Mouse (Mus musculus): ENCODE measurements around the gene Pank4. TPM values are rescaled to one million over a fixed set of nuclear protein-coding genes. Genes with fewer than 3 reads are reported as not detected.

The Pank4 gene
- 10 to 100 TPM; 40.9 to 42.8 TPM for total RNA-seq (2021)

DNA sequence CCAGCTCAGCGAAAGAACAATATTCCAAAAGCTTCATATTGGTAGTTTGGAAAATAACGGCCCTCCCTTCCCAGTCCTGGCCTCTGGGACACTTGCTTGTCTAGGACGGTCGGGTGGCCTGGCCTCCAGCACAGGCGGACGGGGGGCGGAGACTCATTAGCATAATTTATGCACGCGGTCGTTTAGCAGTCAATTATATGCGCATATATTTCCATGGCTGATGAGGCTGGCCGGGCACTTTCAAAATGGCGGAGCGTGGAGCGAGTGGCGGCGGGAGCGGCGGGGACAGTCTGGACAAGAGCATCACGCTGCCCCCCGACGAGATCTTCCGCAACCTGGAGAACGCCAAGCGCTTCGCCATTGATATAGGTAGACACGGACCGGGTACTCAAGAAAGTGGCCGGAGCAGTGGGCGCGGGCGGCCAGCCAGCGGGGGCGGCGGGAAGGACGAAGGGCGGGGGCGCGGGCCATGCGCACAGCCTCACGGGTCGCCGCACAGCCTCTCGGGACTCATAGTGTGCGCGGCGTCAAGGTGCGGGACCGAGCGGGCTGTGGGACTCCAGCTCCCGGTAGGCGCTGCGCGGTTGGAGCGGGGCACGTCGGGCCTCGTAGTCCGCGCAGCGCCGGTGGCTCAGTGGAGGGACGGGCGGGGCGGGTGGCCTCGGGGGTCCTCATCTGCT lies at the start of gene Pank4:
Gene Pank4 (plus strand): TSS at position 223 of the 680 bp plus-strand sequence.
- intact Hi-C loops (cut with DNase I): loop anchor here (2.0 to 10.0 kb wide), 4 partner anchors 19 to 291 kb away; partner anchors contain the start of gene Pex10

DNA sequence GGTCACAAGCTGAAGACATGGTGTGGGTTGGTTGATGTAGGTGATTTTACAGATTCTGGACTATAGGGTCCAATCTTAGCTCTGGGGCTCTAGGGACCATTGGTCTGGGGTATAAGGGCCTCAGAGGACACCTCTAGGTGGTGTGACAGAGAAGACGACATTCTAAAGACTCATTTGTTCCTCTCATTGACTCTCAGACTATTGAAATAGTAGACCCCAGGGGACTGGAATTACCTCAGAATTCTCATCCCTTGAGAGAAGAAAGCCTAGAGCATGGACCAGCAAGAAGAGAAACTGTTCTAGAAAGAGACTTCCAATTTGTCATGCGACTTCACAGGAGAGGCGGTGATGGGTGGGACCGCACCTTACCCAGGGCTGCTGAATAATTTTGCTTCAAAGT lies 49.7 kb upstream of the Pank4 start:
- intact Hi-C loops (cut with DNase I): no loop called here
- DNase-seq: no peak

More for the DNA sequence above, at the start of gene Pank4:
- peak; percentile 87 to 90 for DNase-seq

DNA sequence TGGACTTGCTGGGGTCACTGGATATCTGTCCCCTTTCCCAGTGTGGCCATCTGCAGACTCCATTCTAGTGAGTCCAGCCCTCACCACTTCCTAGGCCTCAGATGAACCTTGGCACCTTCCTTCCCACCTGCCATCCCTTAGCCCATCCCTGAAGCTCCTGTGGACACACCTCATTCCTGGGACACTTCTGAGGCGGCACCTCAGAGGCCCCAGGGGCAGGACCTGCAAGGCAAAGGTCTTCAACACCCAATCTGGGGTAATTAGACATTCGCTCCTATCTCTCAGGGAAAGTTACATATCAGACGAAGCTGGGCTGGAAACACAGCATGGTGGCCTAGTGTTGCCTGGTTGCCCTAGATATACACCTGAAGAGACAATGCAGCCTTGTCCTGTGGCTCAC lies 49.2 kb upstream of the Pank4 start:
- DNase-seq: no peak
- intact Hi-C loops (cut with DNase I): no loop called here

DNA sequence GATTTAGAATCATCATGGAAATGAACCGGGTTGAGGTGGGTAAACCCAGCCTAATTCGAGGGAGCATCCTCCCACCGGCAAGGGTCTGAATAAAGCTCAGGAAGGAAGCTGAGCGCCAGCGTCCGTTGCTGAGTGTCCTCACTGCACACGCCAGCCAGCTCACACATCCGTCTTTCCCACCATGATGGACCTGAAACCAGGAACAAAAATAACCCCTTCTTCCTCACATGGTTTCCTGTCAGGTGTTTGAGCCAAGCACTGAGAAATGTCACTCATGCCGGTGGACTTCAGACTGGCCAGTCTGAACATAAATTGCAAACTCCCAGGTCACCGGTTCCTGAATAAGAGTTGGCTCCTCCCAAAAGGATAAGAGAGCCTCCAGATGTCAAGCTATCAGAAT lies 48.6 kb upstream of the Pank4 start:
- no peak for DNase-seq
- intact Hi-C loops (cut with DNase I): no loop called here

DNA sequence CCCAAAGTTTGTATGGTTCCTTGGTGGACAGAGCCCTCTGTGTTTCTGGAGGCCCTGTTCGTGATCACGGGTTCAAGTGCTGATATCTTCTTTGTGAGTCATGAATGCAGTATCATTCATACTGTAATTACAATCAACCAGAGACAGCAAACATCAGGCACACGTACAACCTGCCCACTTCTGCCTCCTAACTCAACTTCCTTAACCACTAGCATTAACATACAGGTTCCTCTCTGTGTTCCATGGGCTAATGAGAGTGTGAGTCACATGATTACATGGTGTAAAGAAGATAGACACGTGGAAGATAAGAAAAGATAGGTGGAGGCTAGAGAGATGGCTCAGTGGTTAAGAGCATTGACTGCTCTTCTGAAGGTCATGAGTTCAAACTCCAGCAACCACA lies 47.3 kb upstream of the Pank4 start:
- no peak for DNase-seq
- intact Hi-C loops (cut with DNase I): no loop called here

DNA sequence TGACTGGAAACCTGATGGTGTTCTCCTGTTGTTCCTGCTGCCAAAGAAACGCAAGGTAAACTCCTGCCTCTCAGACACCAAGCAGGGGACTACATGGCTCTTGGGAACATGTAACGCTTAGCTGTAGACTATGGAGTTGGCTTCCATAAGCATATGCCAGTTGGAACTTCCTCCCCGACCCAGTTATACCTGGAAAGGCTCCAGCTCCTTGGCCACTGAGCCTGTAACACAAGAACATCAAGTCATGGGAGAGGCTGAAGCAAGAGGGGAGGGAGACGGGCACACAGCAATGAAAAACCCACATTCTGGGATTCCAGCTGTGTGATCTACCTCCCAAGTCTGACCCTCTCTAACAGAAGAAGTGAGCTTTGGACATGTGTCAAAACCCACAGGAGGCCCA lies 41.6 kb upstream of the Pank4 start:
- intact Hi-C loops (cut with DNase I): no loop called here
- DNase-seq: no peak

DNA sequence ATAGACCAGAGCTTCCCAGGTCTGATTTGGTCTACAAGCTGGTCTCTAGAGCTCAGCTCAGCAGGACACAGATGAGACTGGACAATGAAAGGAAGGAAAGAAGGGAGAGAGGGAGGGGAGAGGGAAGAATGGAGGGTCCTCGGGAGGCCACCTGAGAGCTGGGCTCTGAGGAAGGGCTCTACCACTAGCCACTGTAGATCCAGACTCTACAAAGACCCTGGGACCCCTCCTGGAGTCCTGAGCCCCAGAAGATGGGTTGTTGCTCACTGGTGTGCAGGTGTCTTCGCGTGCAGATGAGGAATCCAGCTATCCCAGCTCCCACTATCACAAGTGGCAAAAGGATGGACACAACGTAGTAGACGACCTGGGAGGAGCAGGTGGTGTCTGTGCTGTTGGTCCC lies 41.0 kb upstream of the Pank4 start:
- no peak for DNase-seq
- intact Hi-C loops (cut with DNase I): no loop called here

DNA sequence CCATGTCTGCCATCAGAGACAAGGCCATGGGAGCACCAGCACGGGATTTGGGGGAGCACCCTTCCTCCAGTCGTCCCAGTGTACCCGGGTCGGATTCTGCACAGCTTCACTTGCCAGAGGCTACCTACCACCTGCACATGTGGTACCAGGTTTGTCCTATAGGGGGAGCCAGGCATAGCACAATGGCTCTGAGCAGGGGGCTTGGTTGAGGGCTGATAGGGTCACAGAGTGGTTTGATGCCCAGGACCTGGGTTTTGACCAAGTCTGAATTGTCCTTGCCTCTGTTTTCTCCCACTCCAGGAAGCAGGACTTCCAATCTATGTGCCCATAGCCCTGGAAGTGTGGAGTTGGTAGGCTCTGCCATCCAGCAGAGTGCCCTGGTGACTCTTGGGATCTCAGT lies 38.5 kb upstream of the Pank4 start:
- DNase-seq: peak in 1 of 2 experiments; percentile 53
- intact Hi-C loops (cut with DNase I): no loop called here

DNA sequence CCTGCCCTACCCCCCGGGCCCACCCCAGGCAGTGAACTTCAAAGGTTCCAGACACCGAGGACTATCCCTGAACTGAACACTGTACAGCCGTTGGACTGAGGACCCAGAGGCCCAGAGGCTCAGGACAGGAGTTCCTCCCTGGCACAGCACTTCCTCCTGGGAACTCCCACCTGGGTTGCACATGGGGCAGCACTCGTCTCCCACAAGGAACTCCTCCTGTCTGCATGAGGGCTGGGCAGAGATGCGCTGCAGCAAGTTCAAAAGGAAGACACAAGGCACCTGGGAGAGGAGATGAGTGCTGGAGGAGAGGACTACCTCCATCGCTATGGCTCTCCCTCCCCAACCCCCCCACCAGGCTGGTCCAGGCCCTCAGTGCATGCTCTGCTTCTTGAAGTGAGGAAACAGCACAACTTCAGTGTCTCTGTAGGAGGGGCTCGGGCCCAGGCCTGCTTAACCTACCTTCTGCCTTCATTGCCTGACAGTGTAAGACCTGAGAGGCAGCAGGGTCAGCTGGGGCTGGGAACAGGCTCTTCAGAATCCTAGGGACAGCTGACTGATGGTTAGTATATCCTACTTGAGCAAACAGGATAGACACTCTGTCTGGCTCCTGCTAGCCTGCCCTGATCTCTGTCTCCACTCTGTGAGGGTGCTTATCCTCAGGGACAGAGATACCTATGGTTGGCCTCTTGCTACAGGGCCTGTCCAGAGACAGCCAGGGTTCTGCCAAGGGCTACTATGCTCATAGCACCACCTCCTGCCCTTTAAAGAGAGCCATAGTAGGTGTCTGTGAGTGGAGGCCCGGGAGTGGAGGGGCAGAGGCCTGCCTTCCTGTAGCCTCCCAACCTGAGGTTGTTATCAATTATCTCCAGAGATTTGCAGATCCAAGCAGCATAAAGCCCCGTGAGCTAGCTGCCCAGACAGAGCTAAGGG lies 36.7 kb upstream of the Pank4 start:
- DNase-seq: no peak
- intact Hi-C loops (cut with DNase I): loop anchor here (1.0 kb wide), 1 partner anchor 17 kb away; no protein-coding TSS in a partner anchor

DNA sequence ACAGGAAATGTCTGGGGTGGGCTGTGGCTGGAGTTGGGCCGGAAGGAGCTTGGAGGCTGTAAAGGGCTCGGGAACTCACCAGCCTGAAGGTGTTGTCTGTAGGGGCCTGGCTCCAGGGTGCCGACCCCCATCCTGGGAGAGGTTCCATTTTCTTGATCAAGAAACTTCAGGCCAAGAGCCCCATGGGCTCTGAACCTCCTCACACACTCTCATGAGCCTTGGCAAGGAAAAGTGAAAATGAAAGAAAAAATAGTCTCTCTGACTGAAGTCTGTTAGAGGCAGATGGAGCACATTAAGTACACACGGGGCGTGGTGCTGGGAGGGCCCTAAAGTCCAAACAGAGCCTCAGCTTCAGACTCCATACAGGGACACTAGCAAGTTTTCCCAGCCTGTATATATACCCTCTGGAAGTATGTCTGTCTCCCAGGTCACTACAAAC lies 36.0 kb upstream of the Pank4 start:
- peak; percentile 57 to 72 for DNase-seq

DNA sequence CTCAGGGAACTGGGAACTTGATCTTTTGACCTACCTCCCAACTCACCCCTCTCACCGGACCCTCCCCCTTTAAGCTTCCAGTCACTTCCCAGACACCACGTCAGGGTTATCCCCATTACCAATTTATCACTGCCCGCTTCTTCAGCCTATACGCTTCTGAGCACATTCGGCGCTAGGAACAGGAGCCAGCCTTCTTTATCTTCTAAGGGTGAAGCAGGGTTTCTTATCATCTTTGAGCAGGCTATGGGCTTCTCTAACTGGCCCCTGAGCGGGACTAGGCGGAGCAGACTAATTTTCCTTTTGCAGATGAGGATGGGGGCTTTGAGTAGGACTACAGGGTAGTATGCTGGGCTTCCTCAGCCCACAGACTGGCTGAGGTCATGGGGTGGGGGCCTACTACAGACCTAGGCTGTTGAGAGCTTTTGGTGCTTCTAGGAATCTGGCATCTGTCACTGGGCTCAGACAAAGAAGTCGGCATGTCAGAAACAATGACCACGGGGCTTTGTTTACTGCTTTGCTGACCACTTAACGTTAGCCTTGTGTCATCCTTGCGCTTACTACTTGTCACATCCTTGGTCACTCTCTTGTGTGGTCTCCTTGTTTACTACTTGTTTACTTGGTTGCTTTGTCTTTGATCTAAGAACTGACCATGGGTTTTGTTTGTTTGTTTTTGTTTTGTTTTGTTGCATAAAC lies 35.4 kb upstream of the Pank4 start, which contains the start of gene Tnfrsf14:
Gene Tnfrsf14 (minus strand): TSS at position 169 of the 693 bp plus-strand sequence.
- no peak for DNase-seq
- intact Hi-C loops (cut with DNase I): no loop called here

More for the DNA sequence above, 36.0 kb upstream of the Pank4 start:
- intact Hi-C loops (cut with DNase I): loop anchor here (1.0 kb wide), 1 partner anchor 16 kb away; no protein-coding TSS in a partner anchor

DNA sequence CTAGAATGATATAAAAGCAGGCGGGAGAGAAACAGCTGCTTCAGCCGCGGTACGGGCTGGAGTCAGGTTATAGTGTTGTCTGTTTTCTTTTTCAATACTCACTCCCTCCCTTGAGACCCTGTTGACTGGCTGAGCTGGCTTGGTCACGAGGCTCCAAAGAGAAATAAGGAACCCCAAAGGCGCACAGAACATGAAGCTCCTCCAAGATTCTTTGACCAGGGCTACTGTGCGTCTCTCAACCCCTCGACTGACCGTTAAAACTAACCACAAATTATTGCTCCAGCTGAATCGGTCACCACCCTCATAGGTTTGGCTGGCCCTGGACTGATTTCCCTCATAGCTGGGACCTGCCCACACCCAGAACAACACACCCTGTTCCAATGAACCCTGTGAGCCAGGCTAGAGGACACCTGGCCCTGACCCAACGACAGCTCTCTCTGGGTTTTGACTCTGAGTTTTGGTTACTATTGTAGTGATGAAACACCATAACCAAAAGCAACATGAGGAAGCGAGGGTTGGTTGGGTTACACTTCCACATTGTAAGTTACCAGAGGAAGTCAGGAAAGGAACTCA lies 34.7 kb upstream of the Pank4 start:
- DNase-seq: peak; percentile 41 to 44
- intact Hi-C loops (cut with DNase I): no loop called here

DNA sequence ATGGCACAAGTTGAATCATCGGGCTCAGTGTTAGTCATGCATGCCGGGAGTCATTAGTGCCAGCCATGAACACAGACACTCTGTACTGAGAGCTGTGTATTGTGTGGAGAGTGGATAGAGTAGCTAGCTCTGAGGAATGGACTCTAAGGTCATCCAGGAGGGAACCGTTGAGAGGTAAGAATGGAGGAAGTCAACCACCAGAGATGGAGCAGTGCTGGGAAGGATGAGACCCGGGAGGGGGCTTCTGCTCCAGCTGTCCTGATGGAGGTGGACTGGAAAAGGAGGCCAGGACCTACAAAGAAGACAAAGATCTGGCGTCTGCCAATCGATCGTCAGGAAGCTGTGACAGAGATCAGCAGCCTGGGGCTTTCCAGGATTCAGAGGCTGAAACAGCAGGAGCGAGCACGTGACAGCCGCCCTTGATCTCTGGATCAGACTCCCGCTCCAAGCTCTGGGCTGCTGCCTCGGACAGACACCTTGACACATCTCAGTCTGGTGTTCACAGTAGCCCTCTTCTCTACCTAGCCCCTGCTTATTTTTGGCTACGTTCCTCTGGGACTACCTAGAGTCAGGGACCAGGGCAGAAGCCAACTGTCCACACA lies 30.5 kb upstream of the Pank4 start:
- no peak for DNase-seq
- intact Hi-C loops (cut with DNase I): no loop called here

DNA sequence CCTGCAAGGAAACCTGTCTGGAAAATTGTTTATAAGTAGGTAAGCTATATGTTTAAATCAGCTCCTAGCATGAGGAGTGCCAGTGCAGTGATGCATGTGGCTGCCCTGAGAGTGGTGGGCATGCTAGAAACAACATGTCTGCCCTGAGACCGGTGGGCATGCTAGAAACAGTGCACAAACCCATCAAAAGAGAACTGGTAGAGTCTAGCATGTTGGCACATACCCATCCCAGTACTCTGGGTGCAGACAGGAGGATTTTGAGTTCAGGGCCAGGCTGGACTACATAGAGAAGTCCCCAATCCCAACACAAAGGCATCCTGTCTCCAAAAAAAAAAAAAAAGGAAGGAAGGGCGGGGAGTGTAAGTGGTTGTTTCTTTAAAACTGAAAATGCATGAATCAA lies 29.1 kb upstream of the Pank4 start:
- no peak for DNase-seq
- intact Hi-C loops (cut with DNase I): no loop called here

DNA sequence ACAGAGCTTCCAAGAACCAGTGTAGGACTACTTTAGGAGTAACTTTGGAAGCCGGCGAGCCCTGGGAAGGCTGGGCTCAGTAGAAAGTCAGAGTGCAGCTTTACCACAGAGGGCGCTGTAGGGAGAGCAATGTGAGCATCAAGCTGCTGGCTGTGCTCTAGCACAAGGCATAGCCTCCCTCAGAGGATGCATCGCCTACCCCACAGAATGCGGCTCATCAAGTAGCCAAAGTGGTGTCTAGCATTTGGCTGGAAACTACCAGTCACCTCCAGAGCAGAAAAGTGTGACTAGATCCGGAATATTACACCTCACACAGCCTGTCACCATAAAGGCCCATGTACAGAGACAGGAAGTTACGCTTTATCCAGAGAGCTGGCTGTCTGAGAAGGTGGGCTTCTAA lies 28.1 kb upstream of the Pank4 start:
- DNase-seq: no peak
- intact Hi-C loops (cut with DNase I): no loop called here

DNA sequence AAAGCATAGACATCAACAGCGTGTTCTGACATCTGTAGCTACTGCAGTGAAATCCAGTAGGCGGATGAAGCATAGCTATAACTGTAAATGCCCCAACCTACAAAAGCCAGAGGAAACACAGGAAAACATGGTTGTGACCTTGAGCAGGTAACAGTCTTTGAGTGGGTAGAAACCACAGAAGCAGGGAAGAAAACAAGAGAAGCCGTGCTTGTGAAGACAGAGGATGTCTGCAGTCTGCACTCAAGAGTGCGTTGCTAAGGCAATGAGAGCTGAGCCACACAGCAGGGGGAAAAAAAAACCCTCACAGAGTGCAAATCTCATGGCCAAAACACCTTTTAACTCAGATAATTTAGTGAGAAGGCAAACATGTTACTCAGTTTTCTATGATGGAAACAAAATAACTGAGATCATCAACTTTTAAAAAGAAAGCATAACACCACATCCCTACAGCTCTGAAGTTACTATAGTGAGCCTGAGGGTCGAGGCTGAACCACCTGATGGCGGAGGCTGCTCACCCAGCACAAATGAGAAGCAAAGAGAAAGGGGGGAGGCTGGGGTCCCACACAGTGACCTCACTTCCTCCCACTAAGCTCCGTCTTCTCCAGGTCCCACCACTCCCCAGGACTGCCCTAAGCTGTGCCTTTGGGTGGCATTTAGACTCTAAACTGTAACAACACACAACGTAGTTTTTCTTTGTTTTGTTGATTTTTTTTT lies 27.2 kb upstream of the Pank4 start:
- intact Hi-C loops (cut with DNase I): no loop called here
- DNase-seq: no peak

DNA sequence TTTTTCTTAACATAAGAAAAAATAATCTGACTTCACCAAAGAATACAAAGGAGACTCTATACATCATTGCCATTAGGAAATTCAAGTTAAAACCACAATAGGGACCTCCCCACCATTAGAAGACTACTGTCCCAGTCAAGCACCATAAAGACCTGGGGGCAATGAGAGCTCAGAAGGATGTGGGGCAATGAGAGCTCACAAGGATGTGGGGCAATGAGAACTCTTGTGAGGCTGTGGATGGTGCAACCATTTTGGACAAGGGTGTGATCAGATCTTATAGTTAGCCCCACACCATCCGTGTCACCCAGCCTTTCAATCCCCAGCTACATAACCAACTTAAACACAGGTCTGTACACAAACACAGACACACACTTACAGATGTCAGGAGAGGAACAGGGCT lies 26.2 kb upstream of the Pank4 start:
- intact Hi-C loops (cut with DNase I): no loop called here
- DNase-seq: no peak

DNA sequence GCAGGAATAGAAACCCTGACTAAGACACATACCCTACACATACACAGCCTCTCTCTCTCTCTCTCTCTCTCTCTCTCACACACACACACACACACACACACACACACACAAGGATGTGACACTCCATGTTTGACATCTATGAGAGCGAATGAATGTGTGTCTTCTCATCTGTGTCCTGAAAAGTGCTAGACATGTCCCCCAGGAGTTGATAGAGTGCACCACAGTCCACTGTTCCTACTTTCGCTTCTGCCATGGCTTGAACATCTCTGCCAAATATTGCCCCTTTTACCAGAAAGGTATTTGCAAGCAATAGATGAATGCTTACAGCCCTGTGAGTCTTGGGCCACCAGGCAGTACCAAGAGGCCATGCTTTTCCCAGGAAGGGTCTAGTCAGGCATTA lies 23.8 kb upstream of the Pank4 start:
- DNase-seq: no peak
- intact Hi-C loops (cut with DNase I): no loop called here

DNA sequence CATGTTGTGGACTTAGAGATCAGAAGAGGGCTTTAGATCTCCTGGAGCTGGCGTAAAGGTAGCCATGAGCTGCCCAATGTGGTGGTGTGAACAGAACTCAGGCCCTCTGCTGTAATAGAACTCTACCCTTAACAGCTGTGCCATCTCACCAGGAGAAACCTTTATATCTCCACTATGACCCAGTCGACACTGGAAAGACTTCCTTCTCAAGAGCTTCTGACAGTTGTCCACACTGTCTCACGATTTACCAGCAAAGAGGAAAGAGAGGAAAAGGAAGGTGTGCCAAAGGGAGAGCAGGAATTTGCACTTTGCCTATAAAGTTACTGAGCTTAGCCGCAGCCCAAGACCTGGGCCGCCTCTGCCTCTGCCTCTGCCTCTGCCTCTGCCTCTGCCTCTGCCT lies 22.1 kb upstream of the Pank4 start:
- intact Hi-C loops (cut with DNase I): no loop called here

More for the DNA sequence above, 22.1 kb upstream of the Pank4 start:
- no peak for DNase-seq

Data from heart, postnatal 36 days (tissue).